Mouse (Mus musculus): ENCODE data around the gene Cerk.
"Not testable (repeated sequence)": the region's sequence is repeated elsewhere in the genome, so short reads cannot be mapped to it uniquely, and the experiment has no call there.

Cerk gene

DNA sequence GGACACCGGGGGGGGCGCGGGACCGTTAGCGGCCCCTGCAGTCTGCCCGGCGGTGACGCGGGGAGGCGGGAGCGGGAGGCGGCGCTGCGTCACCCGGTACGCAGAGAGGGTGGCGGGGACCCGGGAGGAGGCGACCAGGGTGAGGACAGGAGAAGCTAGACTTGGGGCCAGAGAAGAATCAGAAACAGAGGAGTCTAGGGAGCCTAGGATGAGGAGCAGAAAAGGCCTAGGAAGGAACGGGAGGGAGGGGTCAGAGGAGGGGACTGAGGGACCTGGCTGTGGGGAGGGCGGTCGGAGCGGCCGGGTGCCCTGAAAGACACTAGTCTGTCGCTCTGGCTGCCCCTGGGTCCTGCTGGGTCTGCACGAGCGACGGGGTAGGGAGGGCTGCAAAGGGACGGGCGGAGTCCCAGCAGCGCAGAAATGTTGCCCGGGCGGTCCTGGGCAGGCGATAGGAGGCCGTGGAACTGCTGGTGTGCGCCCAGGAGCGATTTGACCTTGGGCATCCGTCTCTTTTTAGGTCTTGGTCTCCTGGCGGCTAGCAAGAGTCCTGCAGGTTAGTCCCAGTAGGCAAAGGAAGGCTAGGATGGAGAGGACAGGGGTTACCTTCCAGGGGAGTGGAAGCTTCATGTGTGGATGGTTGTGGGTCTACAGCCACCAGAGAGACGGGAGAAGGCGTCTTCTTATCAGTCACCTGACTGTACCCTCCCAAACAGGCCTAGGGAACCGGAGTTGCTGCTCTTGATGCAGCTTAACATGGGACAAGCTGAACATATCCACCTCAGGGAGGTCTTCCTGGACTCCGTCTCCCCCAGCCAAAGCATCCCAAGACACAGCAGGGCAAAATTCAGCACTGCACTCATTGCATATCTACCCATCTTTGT lies at the start of gene Cerk:
TSS of gene Cerk (minus strand) at position 453 of the 881 bp plus-strand sequence.
- DNase-seq (ENCODE audit: low spot score in 2 of 2) = peak; percentile 83 to 85

DNA sequence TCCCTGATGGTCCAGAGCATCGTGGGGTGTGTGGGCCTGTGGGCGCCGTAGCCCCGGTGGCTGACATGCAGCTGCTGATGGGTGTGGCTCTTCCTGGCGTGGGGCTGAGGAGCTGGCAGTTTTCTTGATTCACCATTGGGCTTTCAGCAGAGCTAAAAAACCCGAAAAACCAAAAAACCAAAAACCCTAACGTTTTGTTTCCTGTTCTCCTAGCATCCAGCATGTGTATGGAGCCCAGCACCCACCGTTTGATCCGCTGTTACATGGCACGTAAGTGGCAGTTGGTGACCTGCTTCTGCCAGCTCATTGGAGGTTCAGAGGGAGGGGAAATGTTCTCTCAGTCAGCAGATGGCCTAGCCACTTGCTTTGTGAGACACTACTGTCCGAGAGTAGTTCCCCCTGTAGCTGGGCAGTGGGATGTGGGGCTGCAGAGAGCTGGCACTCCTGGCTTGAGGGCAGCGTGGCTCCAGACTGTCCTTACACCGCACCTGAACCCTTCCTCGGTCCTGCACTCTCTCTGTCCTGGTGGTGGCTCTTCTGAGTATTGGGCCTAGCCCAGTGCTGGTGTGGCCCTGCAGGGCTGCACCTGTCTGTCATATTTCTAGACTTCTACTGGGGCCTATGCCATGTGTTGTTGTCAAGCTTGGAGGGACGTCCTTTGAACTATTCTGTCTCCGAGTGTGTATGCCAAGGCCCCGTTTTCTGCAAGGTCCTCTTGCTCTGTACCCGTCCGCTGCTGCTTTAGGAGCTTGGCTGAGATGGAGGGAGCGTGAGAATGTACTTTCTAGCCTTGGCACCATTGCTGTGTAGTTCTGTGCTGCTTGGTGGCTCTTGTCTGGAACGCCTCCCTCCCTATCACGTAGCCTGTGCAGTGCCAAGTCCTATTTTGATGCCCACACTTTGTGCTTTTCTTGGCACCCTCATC lies 48.8 kb upstream of the Cerk start:
- DNase-seq (ENCODE audit: low spot score in 2 of 2) = peak; percentile 67 to 72

DNA sequence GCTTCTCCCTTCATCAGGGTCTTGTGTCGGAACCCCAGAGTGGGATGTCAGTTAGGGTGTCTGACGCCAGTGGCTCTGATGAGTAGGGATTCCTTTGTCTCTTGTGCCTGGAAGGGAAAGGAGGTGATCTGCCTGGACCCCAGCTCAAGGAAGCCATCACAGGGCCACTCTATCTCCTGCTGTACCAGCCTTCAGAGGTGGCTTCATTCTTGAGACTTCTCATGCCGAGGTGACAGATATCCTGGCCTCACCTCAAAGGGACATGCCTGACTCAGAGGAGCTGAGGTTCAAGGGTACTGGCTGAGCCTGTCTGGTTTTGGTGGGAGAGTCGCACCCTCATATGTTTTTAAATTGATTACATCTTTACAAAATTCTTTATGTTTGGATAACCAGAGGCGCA lies 48.1 kb upstream of the Cerk start:
- DNase-seq (ENCODE audit: low spot score in 2 of 2) = no peak

DNA sequence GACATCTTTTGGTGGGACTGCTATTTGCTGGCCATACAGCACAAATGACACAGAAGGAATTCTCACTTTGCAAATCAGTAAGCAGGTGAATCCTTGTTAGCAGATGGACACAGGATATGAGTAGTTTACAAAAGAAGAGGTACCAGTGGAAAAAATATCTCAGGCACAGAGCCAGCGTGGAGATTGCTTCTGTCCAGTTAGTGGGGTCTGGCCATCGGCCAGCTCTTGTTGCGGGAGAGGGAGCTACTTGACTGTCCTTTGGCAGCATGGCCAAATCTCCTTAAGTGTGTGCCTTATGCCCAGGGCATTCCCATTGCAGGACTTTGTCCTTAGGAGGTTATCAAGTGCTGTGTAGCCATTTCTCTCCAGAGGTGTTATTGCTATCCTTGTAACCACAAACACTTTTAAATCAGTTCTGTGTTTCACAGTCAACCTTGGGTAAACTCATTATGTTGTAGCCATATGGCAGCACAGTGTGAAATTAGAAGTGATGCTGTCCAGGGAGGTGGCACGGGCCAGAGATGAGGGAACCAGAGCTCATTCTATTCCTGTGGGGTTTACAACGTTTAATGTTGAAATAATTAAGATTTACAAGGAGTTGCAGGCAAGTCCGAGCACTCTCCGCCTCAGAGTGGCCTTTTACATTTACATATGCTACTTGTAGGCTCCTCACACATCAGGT lies 46.0 kb upstream of the Cerk start:
- no peak for DNase-seq (ENCODE audit: low spot score in 2 of 2)

DNA sequence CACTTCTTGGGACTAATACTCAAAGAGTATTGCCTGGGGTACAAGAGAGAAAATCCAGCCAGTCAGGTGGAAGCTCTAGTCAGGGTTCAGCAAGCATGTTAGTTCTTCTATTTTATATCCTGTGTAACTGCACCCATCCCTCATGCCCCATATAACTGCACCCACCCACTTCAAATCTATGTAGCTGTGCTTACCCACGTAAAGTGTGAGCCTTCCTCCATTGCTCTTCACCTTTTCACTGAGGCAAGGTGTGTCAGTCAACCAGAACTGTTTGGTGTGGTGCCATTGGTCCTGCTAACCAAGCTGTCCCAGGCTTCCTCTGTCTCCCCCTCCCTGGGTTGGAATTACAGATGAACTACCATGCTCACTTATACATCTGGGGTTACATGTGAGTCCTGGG lies 45.2 kb upstream of the Cerk start:
- no peak for DNase-seq (ENCODE audit: low spot score in 2 of 2)

DNA sequence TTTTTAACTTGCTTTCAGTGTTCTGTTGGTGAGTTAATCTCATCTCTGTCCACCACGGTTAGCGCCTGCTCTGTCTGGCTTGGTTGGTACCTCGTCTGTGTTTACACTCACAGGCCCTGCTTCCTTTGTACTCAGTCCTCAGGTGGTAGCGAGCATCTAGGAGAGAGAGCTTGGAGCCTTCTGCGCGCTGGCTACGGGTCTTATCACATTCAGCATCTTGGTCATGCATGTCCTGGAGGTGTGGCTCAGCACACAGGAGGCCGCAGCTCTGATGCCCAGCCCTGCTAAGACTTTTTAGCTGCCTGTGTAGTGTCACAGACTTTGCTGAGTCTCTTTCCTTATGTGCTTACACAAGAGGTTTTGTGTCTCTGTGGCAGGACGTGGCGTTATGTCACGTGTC lies 43.7 kb upstream of the Cerk start:
- DNase-seq (ENCODE audit: low spot score in 2 of 2) = no peak

DNA sequence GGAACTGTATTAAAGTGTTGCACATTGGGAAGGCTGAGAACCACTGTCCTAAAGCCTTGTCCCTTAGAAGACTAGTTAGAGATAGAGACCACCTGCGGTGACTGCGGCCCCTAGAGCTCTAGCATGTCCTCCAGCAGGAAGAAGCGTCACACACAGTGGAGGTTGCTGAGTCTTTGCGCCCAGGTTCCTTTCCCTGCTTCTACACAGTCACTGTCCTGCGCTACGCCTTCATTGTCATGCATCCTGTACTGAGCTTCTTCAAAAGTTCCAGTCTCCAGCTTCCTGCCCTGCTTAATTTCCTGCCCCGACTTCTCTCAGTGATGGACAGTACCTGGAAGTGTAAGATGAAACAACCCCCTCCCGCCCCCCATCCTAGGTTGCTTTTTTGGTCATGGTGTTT lies 43.1 kb upstream of the Cerk start:
- DNase-seq (ENCODE audit: low spot score in 2 of 2) = no peak

DNA sequence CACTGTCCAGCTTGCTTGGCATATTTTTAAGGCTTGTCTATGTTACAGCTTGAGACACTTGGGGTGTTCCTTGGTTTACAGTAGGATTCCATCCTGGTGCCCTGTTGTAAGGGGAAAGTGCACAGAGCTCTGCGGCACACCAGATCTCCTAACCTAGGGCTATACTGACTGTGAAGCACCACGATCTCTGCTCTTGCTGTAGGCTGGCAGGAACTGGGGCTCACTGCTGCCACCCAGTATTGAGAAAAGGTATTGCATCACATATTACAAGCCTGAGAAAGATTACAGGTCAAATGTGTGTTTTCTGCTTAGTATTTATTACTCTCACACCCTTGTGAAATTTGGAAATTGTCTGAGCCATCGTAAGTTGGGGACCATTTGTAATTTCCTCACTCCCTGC lies 42.2 kb upstream of the Cerk start:
- peak in 1 of 2 experiments; percentile 55 for DNase-seq (ENCODE audit: low spot score in 2 of 2)

DNA sequence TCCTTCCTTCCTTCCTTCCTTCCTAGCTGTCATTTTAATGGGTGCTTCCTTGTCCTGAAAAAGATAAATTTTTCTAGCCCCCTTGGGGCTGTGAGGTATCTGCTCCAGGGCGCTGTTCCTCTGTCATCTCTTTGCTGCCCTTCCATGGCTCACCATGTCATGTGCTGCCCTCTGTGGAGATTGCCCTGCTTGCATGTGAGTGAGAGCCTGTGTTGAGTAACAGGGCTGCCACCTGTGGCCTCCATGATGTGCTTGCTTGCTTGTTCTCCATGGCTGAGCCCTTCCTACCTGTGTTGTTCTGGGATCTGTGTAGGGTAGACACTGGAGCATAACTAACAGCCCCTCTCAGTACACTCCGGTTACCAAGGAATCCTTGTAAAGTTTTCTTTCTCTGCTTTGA lies 41.0 kb upstream of the Cerk start:
- no peak for DNase-seq (ENCODE audit: low spot score in 2 of 2)

DNA sequence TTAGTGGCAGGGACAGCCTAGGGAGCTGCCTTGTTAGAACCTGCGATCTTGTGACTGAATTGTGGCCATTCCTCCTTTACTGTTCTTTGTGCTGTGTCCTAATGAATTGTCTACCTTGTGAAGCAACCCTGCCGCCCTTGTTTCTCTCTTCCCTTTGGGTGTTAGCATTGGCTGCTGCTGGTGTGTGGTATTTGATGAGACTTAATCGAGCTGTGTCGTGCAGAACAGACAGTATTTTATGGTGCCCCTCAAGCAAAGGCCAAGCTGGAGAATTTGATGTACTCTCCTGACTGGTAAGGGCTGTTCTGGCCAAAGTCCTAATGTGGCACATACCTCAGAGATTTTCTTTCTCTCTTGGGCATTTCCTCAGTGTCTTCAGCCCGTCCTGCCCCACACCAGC lies 40.3 kb upstream of the Cerk start:
- no peak for DNase-seq (ENCODE audit: low spot score in 2 of 2)

DNA sequence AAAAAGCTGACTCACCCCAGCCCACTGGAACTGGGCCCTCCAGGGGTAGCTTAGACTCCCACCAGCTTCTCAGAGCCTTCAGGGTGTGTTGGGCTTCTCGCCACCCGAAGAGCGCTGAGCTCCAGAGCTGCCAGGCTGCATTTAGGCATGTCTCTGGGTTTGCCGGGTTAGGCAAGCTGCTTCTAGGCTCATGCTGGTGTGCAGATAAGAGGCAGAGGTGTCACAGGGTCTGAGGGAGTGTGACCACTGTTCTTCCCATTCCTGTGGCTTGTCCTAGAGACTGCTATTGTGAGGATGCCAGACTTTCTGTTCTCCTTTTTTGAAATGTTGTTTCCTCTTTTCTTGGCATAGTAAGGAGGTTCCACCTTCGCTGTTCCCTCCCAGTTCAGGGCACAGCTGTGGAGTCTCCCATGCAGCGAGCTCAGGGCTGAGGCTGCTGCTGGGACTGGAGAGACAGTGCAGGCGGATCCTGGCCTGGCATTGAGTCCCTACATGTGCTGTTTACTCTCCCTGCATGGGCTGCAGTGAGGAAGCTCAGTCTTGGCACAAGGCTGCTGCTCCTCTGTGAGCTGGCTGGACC lies 39.1 kb upstream of the Cerk start:
- DNase-seq (ENCODE audit: low spot score in 2 of 2) = peak; percentile 60 to 63

DNA sequence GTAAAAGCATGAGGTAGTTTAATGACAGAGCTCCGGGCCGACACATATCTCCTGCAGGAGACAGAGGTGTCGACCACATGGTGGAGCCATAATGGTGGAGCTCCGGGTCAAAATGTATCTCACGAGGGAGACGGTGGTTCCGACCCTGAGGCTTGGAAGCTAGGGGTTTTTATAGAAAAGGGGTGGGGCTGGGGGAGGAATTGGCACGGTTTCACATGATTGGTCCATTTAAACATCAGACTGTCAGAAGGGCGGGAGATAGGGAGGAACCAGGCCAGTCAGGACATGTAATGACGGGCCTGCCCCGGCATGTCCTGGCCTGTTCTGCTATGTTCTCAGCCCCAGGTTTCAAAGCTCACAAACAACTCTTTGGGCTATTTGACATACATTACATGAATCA lies 36.0 kb upstream of the Cerk start:
- not testable (repeated sequence) for DNase-seq (ENCODE audit: low spot score in 2 of 2)

DNA sequence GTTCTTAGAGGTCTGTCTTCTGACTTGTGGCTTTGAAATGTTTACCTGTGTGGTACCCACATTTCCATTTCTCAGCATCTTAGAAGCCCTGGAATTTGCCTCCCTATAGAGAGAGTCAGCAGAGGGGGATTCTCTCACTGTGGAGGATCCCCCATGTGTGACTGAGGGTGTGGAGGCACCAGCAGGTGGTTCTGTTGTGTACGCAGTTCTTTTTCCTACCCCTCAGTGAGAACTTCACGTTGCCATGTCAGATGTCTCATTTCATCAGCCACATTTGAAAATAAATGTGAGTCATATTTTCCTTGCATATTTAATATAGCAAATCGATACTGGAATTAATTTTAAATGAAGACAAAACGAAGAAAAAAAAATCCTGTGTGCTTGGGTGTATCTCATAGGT lies 35.4 kb upstream of the Cerk start:
- DNase-seq (ENCODE audit: low spot score in 2 of 2) = no peak

DNA sequence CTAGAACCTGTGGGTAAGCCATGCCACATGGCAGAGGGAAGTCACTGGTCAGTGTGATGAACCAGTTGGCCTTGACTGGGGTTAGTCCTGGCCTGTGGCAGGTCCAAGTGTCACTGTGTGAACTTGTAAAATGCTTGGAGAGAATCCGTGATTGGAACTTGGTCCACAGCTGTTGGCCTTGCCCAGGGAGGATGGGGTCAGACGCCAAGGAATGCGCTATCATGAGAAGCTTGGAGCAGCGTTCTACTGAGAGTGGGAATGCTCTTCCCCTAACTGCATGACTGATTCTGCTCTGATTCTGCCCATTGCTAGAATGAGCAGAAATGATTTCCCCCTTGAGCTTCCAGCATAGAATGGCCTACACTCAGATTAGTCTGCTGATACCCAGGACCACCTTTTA lies 34.8 kb upstream of the Cerk start:
- no peak for DNase-seq (ENCODE audit: low spot score in 2 of 2)

DNA sequence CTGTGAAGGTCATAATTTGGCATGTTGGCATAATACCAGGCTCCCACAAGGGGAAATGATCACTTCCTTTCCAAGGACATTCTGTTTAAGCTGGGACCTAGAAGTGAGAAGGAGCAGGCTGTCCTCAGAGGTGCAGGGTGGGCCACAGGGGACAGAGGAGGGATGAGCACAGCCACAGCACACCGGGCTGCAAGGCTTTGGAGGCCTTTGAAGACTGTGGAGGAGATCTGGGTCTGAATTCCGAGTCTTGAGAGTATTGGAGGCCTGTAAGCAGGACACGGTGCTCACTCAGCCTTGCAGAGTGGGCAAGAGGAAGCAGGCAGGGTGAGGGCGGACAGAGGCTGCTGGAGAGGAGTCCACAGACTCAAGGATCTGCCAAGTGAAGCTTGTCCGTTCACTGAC lies 34.3 kb upstream of the Cerk start:
- DNase-seq (ENCODE audit: low spot score in 2 of 2) = no peak

DNA sequence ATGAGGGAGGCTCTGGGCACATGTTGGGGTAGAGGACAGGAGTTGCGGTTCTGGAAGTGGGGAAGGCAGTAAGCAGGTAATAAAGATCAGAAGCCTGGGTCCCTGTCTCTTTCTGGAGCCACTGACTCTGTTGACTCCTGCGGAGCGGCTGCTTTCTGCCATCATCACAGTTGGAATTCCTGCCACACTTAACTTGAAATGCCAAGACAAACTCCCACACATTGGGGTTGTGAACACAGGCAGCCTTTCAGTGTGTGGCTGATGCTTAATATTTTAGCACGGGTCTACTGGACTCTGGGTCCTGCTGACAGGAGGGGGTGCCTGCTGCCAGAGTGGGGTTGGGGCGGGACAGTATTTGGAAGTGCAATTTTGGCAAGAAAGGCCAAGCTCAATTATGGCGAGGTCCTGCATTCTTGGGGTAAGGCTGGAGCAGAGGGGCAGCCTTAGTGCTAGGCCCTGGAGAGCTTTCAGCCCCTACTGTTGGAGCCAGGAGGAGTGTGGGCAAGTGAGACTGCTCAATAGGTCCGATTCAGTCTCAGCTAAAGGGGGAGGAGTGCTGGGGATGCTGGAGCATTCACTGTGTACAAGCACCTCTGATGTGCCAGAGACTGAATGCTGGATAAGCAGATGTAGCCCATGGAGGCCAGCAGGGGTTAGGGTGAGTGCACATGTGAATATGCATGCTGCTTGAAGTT lies 33.7 kb upstream of the Cerk start:
- peak in 1 of 2 experiments; percentile 46 for DNase-seq (ENCODE audit: low spot score in 2 of 2)

DNA sequence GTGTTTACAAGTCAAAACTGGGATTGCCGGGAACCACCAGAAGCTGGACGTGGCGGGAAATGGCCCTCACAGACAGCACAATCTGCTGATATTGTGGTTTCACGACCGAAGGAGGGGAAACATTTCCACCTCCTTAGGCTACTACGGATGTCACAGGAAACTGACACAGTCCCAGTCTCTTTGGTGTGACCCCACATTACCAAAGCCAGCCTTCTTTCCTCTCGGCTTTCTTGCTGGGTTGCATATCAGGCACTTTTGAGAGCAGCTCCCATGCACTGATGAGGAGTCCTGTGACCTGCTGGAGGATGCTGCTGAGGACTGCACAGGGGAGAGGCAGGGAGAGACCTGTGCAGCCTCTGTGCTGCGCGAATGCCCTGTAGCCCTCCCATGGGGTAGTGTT lies 30.7 kb upstream of the Cerk start:
- DNase-seq (ENCODE audit: low spot score in 2 of 2) = not testable (repeated sequence)

DNA sequence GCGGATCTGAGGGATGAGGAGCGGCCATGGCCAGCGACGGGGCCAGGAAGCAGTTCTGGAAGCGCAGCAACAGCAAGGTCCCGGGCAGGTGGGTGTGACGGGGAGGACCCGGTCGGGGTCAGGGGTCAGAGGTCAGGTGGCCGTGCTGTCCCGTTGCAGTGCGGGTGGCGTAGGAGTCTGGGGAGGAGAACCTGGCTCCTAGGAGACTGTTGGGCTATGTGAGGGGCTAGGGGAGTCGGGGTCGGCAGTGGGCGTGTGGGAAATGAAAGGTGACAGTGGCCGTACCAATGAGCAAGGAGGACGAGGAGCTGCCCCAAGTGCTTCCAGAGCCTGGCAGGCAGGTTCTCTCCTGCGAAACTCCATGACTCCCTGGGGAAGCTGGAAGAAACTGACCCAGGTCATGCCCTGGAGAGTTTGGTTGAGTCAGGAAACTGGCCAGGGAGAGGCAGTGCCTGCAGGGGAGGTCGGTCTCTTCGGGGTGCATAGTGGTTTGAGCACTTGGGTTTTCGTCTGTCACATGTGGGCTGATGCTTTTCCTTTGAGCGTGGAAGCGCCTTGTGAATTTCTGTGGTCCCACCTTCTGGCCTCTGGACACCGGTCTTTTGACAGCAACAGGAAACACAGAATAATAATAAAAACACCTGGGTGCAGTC lies 28.7 kb upstream of the Cerk start:
- no peak for DNase-seq (ENCODE audit: low spot score in 2 of 2)

DNA sequence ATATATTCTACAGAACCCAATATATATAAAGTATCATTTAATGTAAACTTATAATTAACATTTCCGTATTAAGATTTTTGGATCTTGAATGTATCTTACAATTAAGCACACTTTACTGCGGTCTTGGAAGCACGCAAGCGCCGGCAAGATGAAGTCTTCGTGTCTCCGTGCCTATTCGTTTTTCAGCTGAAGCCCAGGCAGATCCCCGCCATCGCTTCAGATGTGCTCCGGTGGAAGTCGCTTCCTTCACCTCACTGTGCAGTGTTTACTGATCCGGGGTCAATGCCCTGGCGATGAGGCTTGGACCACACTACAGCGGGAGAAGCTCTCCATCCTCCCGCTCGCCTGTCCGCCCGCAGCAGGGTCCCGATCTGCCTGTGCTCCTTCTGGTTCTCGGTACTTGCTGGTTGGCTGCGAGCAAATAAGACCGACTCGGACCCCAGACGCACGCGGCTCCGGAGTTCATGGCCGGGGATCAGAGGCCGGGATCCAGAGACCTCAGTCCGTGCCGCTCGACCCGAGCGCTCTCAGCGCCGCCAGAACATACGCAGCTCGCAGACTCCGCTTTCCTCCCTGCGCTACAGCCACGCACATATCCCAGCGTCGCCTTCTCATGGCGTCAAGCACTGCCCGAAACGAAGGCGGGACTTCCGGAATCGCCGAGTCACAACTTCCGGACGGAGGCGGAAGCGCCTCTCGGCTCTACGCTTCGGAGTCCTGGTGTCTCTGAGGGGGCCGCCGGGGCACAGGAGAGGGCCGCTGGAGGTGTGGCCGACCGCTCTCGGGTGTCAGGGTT lies 28.0 kb upstream of the Cerk start, which contains the start of gene Tbc1d22a:
TSS of gene Tbc1d22a (plus strand) at position 707 of the 796 bp plus-strand sequence.
- DNase-seq (ENCODE audit: low spot score in 2 of 2) = peak; percentile 94 to 95

DNA sequence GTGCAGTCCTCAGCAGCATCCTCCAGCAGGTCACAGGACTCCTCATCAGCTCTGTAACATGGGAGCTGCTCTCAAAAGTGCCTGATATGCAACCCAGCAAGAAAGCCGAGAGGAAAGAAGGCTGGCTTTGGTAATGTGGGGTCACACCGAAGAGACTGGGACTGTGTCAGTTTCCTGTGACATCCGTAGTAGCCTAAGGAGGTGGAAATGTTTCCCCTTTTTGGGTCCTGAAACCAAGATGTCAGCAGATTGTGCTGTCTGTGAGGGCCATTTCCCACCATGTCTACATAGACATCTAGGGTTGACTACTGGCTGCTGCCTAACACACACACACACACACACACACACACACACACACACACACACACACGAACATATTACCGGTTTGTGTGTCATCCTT lies 26.3 kb upstream of the Cerk start:
- not testable (repeated sequence) for DNase-seq (ENCODE audit: low spot score in 2 of 2)

Measured in right cerebral cortex, adult 2 months (tissue).